Mouse (Mus musculus) embryonic fibroblast, embryonic 13.5 days (primary cell): ENCODE measurements at regions not wholly inside any gene's neighbourhood (a gene's known extent, or its start where the extent isn't known, plus 50 kb on each side); places are given as distances from the start of the nearest gene placed in this dataset.

Source experiments
- CTCF ChIP-seq: IDR thresholded peaks from 2 replicates; pipeline ENCODE4 v1.5.1; 2011; ENCODE audit warnings: mild to moderate bottlenecking, control low read depth, low read length, moderate library complexity, borderline replicate concordance; ENCODE audit not compliant: insufficient read depth
- POLR2A ChIP-seq: IDR thresholded peaks from 2 replicates; pipeline ENCODE4 v1.6.1; 2011; ENCODE audit warnings: low read depth, mild to moderate bottlenecking, control low read depth, low read length, moderate library complexity

DNA sequence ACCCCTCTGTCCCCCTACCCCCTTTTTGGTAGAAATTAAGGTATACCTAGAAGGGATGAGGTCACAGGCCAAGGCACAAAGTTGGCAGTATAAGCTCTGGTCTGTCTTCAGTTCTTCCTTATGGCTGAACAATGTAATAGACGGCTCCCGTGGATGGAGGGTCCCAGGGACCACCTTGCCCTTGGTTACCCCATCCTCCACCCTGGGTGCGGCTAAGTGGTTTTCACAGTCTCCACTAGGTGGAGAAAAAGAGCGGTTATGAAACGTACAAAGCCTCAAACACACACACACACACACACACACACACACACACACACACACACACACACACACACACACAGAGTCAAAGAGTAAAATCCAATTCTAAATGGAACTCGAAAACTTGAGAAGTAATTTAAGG is 93.1 kb downstream of the Nog start:
- TF ChIP-seq POLR2A, result no peak
- no peak for TF ChIP-seq CTCF
